Mouse (Mus musculus) limb, embryonic 14.5 days (tissue): ENCODE data around the gene Gpr137. TPM values are rescaled to one million over a fixed set of nuclear protein-coding genes. Genes with fewer than 3 reads are reported as not detected.
A peak's percentile ranks its signal among the peaks of the same experiment; 100 is the strongest.

ENCODE experiments used
- ATAC-seq: fragments of 200-750 bp; cut with Nextera tagmentation; 2 replicates; pipeline ENCODE4 v1.8.0; 2017; ENCODE audit warnings: low read depth, moderate number of reproducible peaks, moderate TSS enrichment; ENCODE audit not compliant: low FRiP score
- DNase-seq: peaks from one replicate; pipeline ENCODE4 v3.0.0-alpha.2; 2015; ENCODE audit warnings: low spot score
- H3K27ac ChIP-seq: fragments of 300-500 bp; sonication (generic); replicated peaks from 2 replicates; pipeline ENCODE4 v1.5.1; 2014; ENCODE audit warnings: low read depth, mild to moderate bottlenecking, low read length, moderate library complexity, mixed read lengths
- H3K27me3 ChIP-seq: fragments of 300-500 bp; sonication (generic); 2 replicates; pipeline ENCODE4 v1.6.1; 2014; ENCODE audit warnings: low read length, mixed read lengths; ENCODE audit not compliant: control insufficient read depth, insufficient read depth
- H3K36me3 ChIP-seq: fragments of 300-500 bp; sonication (generic); 2 replicates; pipeline ENCODE4 v1.6.1; 2014; ENCODE audit warnings: mild to moderate bottlenecking, low read length, moderate library complexity, mixed read lengths; ENCODE audit not compliant: control insufficient read depth, insufficient read depth
- H3K4me1 ChIP-seq: fragments of 300-500 bp; sonication (generic); 2 replicates; pipeline ENCODE4 v1.6.1; 2014; ENCODE audit warnings: antibody characterized with exemption, low read length, mixed read lengths; ENCODE audit not compliant: control insufficient read depth, insufficient read depth
- H3K4me2 ChIP-seq: fragments of 300-500 bp; sonication (generic); replicated peaks from 2 replicates; pipeline ENCODE4 v1.6.1; 2014; ENCODE audit warnings: low read depth, mild to moderate bottlenecking, low read length, moderate library complexity; ENCODE audit not compliant: severe bottlenecking
- H3K4me3 ChIP-seq: fragments of 300-500 bp; sonication (generic); replicated peaks from 2 replicates; pipeline ENCODE4 v1.5.1; 2014; ENCODE audit warnings: low read length
- H3K9ac ChIP-seq: fragments of 300-500 bp; sonication (generic); 2 replicates; pipeline ENCODE4 v1.6.1; 2014; ENCODE audit warnings: mild to moderate bottlenecking, low read depth, low read length, moderate library complexity; ENCODE audit not compliant: severe bottlenecking
- H3K9me3 ChIP-seq: fragments of 300-500 bp; sonication (generic); 2 replicates; pipeline ENCODE4 v1.6.1; 2016; ENCODE audit warnings: low read length; ENCODE audit not compliant: control insufficient read depth
- POLR2A ChIP-seq: fragments of 200-500 bp; IDR thresholded peaks from 2 replicates; pipeline ENCODE4 v1.8.0; 2012; ENCODE audit warnings: inconsistent platforms, mild to moderate bottlenecking, moderate library complexity, borderline replicate concordance; ENCODE audit not compliant: insufficient read depth, insufficient read length; ENCODE audit errors: extremely low read depth
- WGBS: fragments of 180-500 bp; shearing (Covaris S2); extraction: QIAGEN DNeasy Blood & Tissue Kit; methylation state at CpG from one replicate; pipeline ENCODE4 v1.1.7; 2014; 5-methylcytosine and 5-hydroxymethylcytosine counted together
- polyA plus RNA-seq, 2 experiments: library from polyadenylated mRNA; depleted of rRNA in 1 of 2; stranded (reverse) in 1 of 2; unstranded in 1 of 2; fragments of >200 nt; fragmentation: Nextera tagmentation in 1 of 2; extraction: Ambion mirVana in 1 of 2; gene quantifications; 2 replicates each; pipeline versions ENCODE4 v1.2.1 to v1.2.3; 2012 to 2014

Gene Gpr137
- polyA plus RNA-seq, 2 experiments, result 28.5 to 56.8 TPM

- no peak for ATAC-seq
- H3K27ac ChIP-seq, result no peak overlapping the region
- H3K4me3 ChIP-seq, result no peak overlapping the region
- 81% methylated on average over 4 of the region's 4 CpGs for WGBS
- peaks cover 12% of the 10 kb centered on the region for H3K36me3 ChIP-seq
- peaks cover 18% of the 10 kb centered on the region for H3K4me1 ChIP-seq
- H3K9ac ChIP-seq, result no peak overlapping the region
- H3K27me3 ChIP-seq, result no peaks in the 10 kb centered on the region
- no peak for DNase-seq
- H3K9me3 ChIP-seq, result no peaks in the 10 kb centered on the region
- H3K4me2 ChIP-seq, result no peak overlapping the region
- TF ChIP-seq POLR2A, result no peak
Measured at GRCm38 (mm10) chr19:6948186-6948585, 5.9 kb upstream of the Gpr137 start.

GRCm38 (mm10) chr19:6947742-6948141 is 5.5 kb upstream of the Gpr137 start:
- no peaks in the 10 kb centered on the region for H3K9me3 ChIP-seq
- DNase-seq (no peak), ATAC-seq (no peak)
- 52% methylated on average over 4 of the region's 4 CpGs for WGBS
- H3K9ac ChIP-seq, result no peak overlapping the region
- H3K27me3 ChIP-seq, result no peaks in the 10 kb centered on the region
- TF ChIP-seq POLR2A, result no peak
- H3K4me3 ChIP-seq, result no peak overlapping the region
- peaks cover 18% of the 10 kb centered on the region for H3K4me1 ChIP-seq
- H3K4me2 ChIP-seq, result no peak overlapping the region
- H3K36me3 ChIP-seq, result peaks cover 12% of the 10 kb centered on the region
- no peak overlapping the region for H3K27ac ChIP-seq

GRCm38 (mm10) chr19:6943709-6944108 is 1.4 kb upstream of the Gpr137 start:
- 94% methylated on average over 6 of the region's 6 CpGs for WGBS
- ATAC-seq, result no peak
- Histone ChIP-seq H3K9ac (no peak overlapping the region), H3K9me3 (no peaks in the 10 kb centered on the region), H3K27ac (no peak overlapping the region), H3K4me1 (peaks cover 13% of the 10 kb centered on the region), H3K4me2 (no peak overlapping the region), H3K27me3 (no peaks in the 10 kb centered on the region), H3K4me3 (no peak overlapping the region), H3K36me3 (peaks cover 12% of the 10 kb centered on the region)
- no peak for DNase-seq
- no peak for TF ChIP-seq POLR2A

- H3K27me3 ChIP-seq, result no peaks in the 10 kb centered on the region
- H3K4me2 ChIP-seq, result peak overlapping the region; percentile 80
- H3K36me3 ChIP-seq, result peaks cover 9% of the 10 kb centered on the region
- ATAC-seq, result no peak
- peak overlapping the region; percentile 65 for H3K4me3 ChIP-seq
- DNase-seq, result no peak
- no peak for TF ChIP-seq POLR2A
- no peaks in the 10 kb centered on the region for H3K9me3 ChIP-seq
- peaks cover 13% of the 10 kb centered on the region for H3K4me1 ChIP-seq
- H3K27ac ChIP-seq, result peak overlapping the region; percentile 90
- WGBS, result 28% methylated on average over 5 of the region's 5 CpGs
- H3K9ac ChIP-seq, result peak overlapping the region; percentile 76
Measured at GRCm38 (mm10) chr19:6942764-6943163, 484 bp upstream of the Gpr137 start.

GRCm38 (mm10) chr19:6941372-6942248 is 670 bp downstream of the Gpr137 start, which contains the start of gene Bad:
Bad (plus strand) TSS chr19:6941861.
- Histone ChIP-seq H3K36me3 (peaks cover 9% of the 10 kb centered on the region), H3K9me3 (no peaks in the 10 kb centered on the region), H3K4me1 (peaks cover 13% of the 10 kb centered on the region), H3K27me3 (no peaks in the 10 kb centered on the region), H3K27ac (peak within 1 kb of the TSS; percentile 90), H3K4me2 (peak within 1 kb of the TSS; percentile 80), H3K4me3 (peak within 1 kb of the TSS; percentile 65), H3K9ac (peak within 1 kb of the TSS; percentile 76)
- DNase-seq, result peak; percentile 91
- TF ChIP-seq POLR2A, result 0 out of 2 replicates have a peak, but pooled peaks have one; percentile 55
- WGBS, result 2% methylated on average over 60 of the region's 83 CpGs
- ATAC-seq, result peak; percentile 87
